Mouse (Mus musculus) CH12.LX (cell line): Measurements from ENCODE around the gene Arhgef25. TPM values are rescaled to one million over a fixed set of nuclear protein-coding genes. Genes with fewer than 3 reads are reported as not detected.
"Not testable (repeated sequence)": the region's sequence is repeated elsewhere in the genome, so short reads cannot be mapped to it uniquely, and the experiment has no call there.

ENCODE experiments used
- DNase-seq: peaks from one replicate; pipeline ENCODE4 v3.0.0-alpha.2; 2013; ENCODE audit errors: extremely low read depth
- H3K27ac ChIP-seq: 2 replicates; pipeline ENCODE4 v1.5.1; 2012; ENCODE audit warnings: low read depth, mild to moderate bottlenecking, control low read depth, moderate library complexity; ENCODE audit not compliant: insufficient read depth
- H3K27me3 ChIP-seq: replicated peaks from 2 replicates; pipeline ENCODE3; 2012; ENCODE audit warnings: inconsistent platforms
- H3K36me3 ChIP-seq, 2 experiments: replicated peaks in 1 of 2; 2 replicates each; pipeline versions ENCODE3 to v1.6.1; 2012; ENCODE audit warnings: inconsistent platforms in 1 of 2, low read length in 1 of 2, mild to moderate bottlenecking in 1 of 2, mixed read lengths in 1 of 2, moderate library complexity in 1 of 2; ENCODE audit not compliant: control insufficient read depth in 1 of 2, insufficient read depth in 1 of 2
- H3K4me1 ChIP-seq, 2 experiments: 2 replicates each; pipeline ENCODE4 v1.6.1; 2012; ENCODE audit warnings: inconsistent platforms in 1 of 2, moderate library complexity in 1 of 2; ENCODE audit not compliant: insufficient read depth in 2 of 2, control insufficient read depth in 1 of 2
- H3K4me2 ChIP-seq: 2 replicates; pipeline ENCODE4 v1.6.1; 2012; ENCODE audit warnings: low read depth, mild to moderate bottlenecking, control low read depth; ENCODE audit not compliant: poor library complexity, insufficient read depth, severe bottlenecking
- H3K4me3 ChIP-seq, 3 experiments: fragments of 150-350 bp in 1 of 3; sonication (generic) in 1 of 3; replicated peaks in 1 of 3; 2 replicates each; pipeline versions ENCODE3 to v1.5.1; 2011 to 2012; ENCODE audit warnings: low read depth in 2 of 3, low read length in 2 of 3, mild to moderate bottlenecking in 2 of 3, moderate library complexity in 2 of 3, control low read depth in 1 of 3, improper control_type of control experiment in 1 of 3, inconsistent platforms in 1 of 3, mixed read lengths in 1 of 3; ENCODE audit not compliant: poor library complexity in 1 of 3
- H3K79me2 ChIP-seq: replicated peaks from 2 replicates; pipeline ENCODE4 v1.6.1; 2012; ENCODE audit warnings: mild to moderate bottlenecking, moderate library complexity; ENCODE audit not compliant: control insufficient read depth, poor library complexity, insufficient read depth, severe bottlenecking; ENCODE audit errors: extremely low read depth
- H3K9ac ChIP-seq: 2 replicates; pipeline ENCODE4 v1.6.1; 2012; ENCODE audit warnings: low read depth, mild to moderate bottlenecking, control low read depth, moderate library complexity; ENCODE audit not compliant: insufficient read depth
- H3K9me3 ChIP-seq: replicated peaks from 2 replicates; pipeline ENCODE3; 2012; ENCODE audit warnings: low read length, inconsistent platforms, mixed read lengths
- CTCF ChIP-seq, 2 experiments: IDR thresholded peaks in 1 of 2; conservative IDR thresholded peaks in 1 of 2; 2 replicates each; pipeline ENCODE4 v1.5.1; 2011 to 2012; ENCODE audit warnings: low read depth in 2 of 2, low read length in 2 of 2, improper control_type of control experiment in 1 of 2, inconsistent platforms in 1 of 2, mild to moderate bottlenecking in 1 of 2, moderate library complexity in 1 of 2
- RAD21 ChIP-seq: IDR thresholded peaks from 2 replicates; pipeline ENCODE4 v1.6.1; 2011; ENCODE audit warnings: low read depth, mild to moderate bottlenecking, low read length, improper control_type of control experiment, moderate library complexity
- dilution Hi-C: fragments of 300-500 bp; cut with MboI; formaldehyde crosslinking; loops from 2 replicates; pipeline ENCODE4 v1.14.3; 2020; ENCODE audit warnings: low sequenced_read_pairs; ENCODE audit not compliant: extremely low pct_unique_long_range_greater_than_20kb, extremely low pct_ligation_motif_present
- in situ Hi-C: fragments of 300-500 bp; cut with MboI; formaldehyde crosslinking; loops from 3 replicates; pipeline ENCODE4 v1.14.3; 2019; ENCODE audit warnings: low sequenced_read_pairs, low pct_ligation_motif_present, low pct_unique_long_range_greater_than_20kb, mixed read lengths
- polyA plus RNA-seq: library from polyadenylated mRNA; unstranded; fragments of >175 nt; gene quantifications from 2 replicates; pipeline ENCODE4 v1.2.1, GENCODE M21; 2012; ENCODE audit warnings: low read depth; ENCODE audit not compliant: insufficient read length
- total RNA-seq, 2 experiments: library from RNA; depleted of rRNA; stranded (reverse); fragments of 300-350 nt in 1 of 2; fragments of >200 nt in 1 of 2; gene quantifications; 2 replicates each; pipeline ENCODE4 v1.2.3; 2012 to 2014

Arhgef25 gene
- total and polyA plus RNA-seq, 3 experiments = 3.3 to 8.7 (median 8.3) TPM

- H3K4me2 ChIP-seq, H3K27ac ChIP-seq, H3K79me2 ChIP-seq, H3K4me3 ChIP-seq, H3K9ac ChIP-seq, H3K27me3 ChIP-seq, dilution Hi-C loops, in situ Hi-C loops, DNase-seq, H3K9me3 ChIP-seq, H3K36me3 ChIP-seq: not testable (repeated sequence)
- TF ChIP-seq RAD21 = peak; percentile 22
- TF ChIP-seq CTCF (conservative IDR thresholded peaks at IDR 0.05 in 1 of 2, IDR thresholded peaks at IDR 0.05 in 1 of 2; ENCODE audit: low read depth in 2 of 2, low read length in 2 of 2) = peak in 1 of 2 experiments; percentile 37; a peak in 2 of 4 replicates
- H3K4me1 ChIP-seq = peaks cover 7 to 33% of the 10 kb centered on the region in 2 experiments; a peak in 3 of 4 replicates
Measured at GRCm38 (mm10) chr10:127134394-127135035, 55.4 kb downstream of the Arhgef25 start.

Other genes starting within 250 kb of the Arhgef25 start
Only the 20 nearest of the 24 such genes appear.
- gene Tsfm, start 159.2 kb downstream of the Arhgef25 start, total RNA-seq (2012; rRNA removed) = 72.0 and 78.0 TPM in 2 replicates
- gene Tsfm, start 159.2 kb downstream of the Arhgef25 start, total RNA-seq (2014; rRNA removed) = 88.9 and 93.9 TPM in 2 replicates
- gene Tsfm, start 159.2 kb downstream of the Arhgef25 start, polyA plus RNA-seq = 53.0 and 53.2 TPM in 2 replicates
- gene Mettl1, start 148.7 kb downstream of the Arhgef25 start, total RNA-seq (2012; rRNA removed) = 28.4 and 32.7 TPM in 2 replicates
- gene Mettl1, start 148.7 kb downstream of the Arhgef25 start, total RNA-seq (2014; rRNA removed) = 19.6 and 21.6 TPM in 2 replicates
- gene Mettl1, start 148.7 kb downstream of the Arhgef25 start, polyA plus RNA-seq = 44.0 and 49.4 TPM in 2 replicates
- gene Eef1akmt3, start 148.6 kb downstream of the Arhgef25 start, total RNA-seq (2012; rRNA removed) = 0.76 and 0.98 TPM in 2 replicates
- gene Eef1akmt3, start 148.6 kb downstream of the Arhgef25 start, total RNA-seq (2014; rRNA removed) = 0.62 and 0.78 TPM in 2 replicates
- 1.1 and 1.2 TPM in 2 replicates for gene Eef1akmt3, start 148.6 kb downstream of the Arhgef25 start, polyA plus RNA-seq
- gene Cyp27b1, start 141.8 kb downstream of the Arhgef25 start, total RNA-seq (2012; rRNA removed) = 0.34 and 0.42 TPM in 2 replicates
- gene Cyp27b1, start 141.8 kb downstream of the Arhgef25 start, total RNA-seq (2014; rRNA removed) = 0.32 TPM in 2 replicates
- 0.89 and 1.4 TPM in 2 replicates for gene Cyp27b1, start 141.8 kb downstream of the Arhgef25 start, polyA plus RNA-seq
- gene March9, start 129.9 kb downstream of the Arhgef25 start, total RNA-seq (2012; rRNA removed) = 3.4 and 3.6 TPM in 2 replicates
- gene March9, start 129.9 kb downstream of the Arhgef25 start, total RNA-seq (2014; rRNA removed) = 0.58 and 0.68 TPM in 2 replicates
- 0.97 and 1.0 TPM in 2 replicates for gene March9, start 129.9 kb downstream of the Arhgef25 start, polyA plus RNA-seq
- 257 and 304 TPM in 2 replicates for gene Cdk4, start 126.5 kb downstream of the Arhgef25 start, total RNA-seq (2012; rRNA removed)
- 799 and 864 TPM in 2 replicates for gene Cdk4, start 126.5 kb downstream of the Arhgef25 start, total RNA-seq (2014; rRNA removed)
- gene Cdk4, start 126.5 kb downstream of the Arhgef25 start, polyA plus RNA-seq = 839 and 921 TPM in 2 replicates
- 81.5 and 85.9 TPM in 2 replicates for gene Tspan31, start 119.8 kb downstream of the Arhgef25 start, total RNA-seq (2012; rRNA removed)
- 110 and 148 TPM in 2 replicates for gene Tspan31, start 119.8 kb downstream of the Arhgef25 start, total RNA-seq (2014; rRNA removed)
- gene Tspan31, start 119.8 kb downstream of the Arhgef25 start, polyA plus RNA-seq = 72.8 and 79.9 TPM in 2 replicates
- gene Agap2, start 114.8 kb downstream of the Arhgef25 start, total RNA-seq (2012; rRNA removed) = 43.5 and 46.0 TPM in 2 replicates
- 24.8 and 27.8 TPM in 2 replicates for gene Agap2, start 114.8 kb downstream of the Arhgef25 start, total RNA-seq (2014; rRNA removed)
- gene Agap2, start 114.8 kb downstream of the Arhgef25 start, polyA plus RNA-seq = 26.1 and 27.8 TPM in 2 replicates
- 81.1 and 82.7 TPM in 2 replicates for gene Os9, start 69.0 kb downstream of the Arhgef25 start, total RNA-seq (2012; rRNA removed)
- 41.0 and 42.8 TPM in 2 replicates for gene Os9, start 69.0 kb downstream of the Arhgef25 start, total RNA-seq (2014; rRNA removed)
- 61.9 and 78.2 TPM in 2 replicates for gene Os9, start 69.0 kb downstream of the Arhgef25 start, polyA plus RNA-seq
- gene B4galnt1, start 24.9 kb downstream of the Arhgef25 start, total RNA-seq (2012; rRNA removed) = 15.5 and 17.5 TPM in 2 replicates
- gene B4galnt1, start 24.9 kb downstream of the Arhgef25 start, total RNA-seq (2014; rRNA removed) = 0.74 and 0.98 TPM in 2 replicates
- gene B4galnt1, start 24.9 kb downstream of the Arhgef25 start, polyA plus RNA-seq = 1.9 and 2.3 TPM in 2 replicates
- gene Slc26a10, start 9.4 kb downstream of the Arhgef25 start, total RNA-seq (2012; rRNA removed) = 1.2 and 1.7 TPM in 2 replicates
- 0.05 TPM in 2 replicates for gene Slc26a10, start 9.4 kb downstream of the Arhgef25 start, total RNA-seq (2014; rRNA removed)
- gene Slc26a10, start 9.4 kb downstream of the Arhgef25 start, polyA plus RNA-seq = 0.16 and 0.44 TPM in 2 replicates
- 26.9 and 27.6 TPM in 2 replicates for gene Dtx3, start 5.6 kb upstream of the Arhgef25 start, total RNA-seq (2012; rRNA removed)
- gene Dtx3, start 5.6 kb upstream of the Arhgef25 start, total RNA-seq (2014; rRNA removed) = 18.9 and 19.2 TPM in 2 replicates
- 51.2 and 54.4 TPM in 2 replicates for gene Dtx3, start 5.6 kb upstream of the Arhgef25 start, polyA plus RNA-seq
- gene Pip4k2c, start 21.5 kb upstream of the Arhgef25 start, total RNA-seq (2012; rRNA removed) = 22.7 TPM in 2 replicates
- 12.5 and 13.3 TPM in 2 replicates for gene Pip4k2c, start 21.5 kb upstream of the Arhgef25 start, total RNA-seq (2014; rRNA removed)
- 23.3 and 24.7 TPM in 2 replicates for gene Pip4k2c, start 21.5 kb upstream of the Arhgef25 start, polyA plus RNA-seq
- gene Kif5a, start 73.3 kb upstream of the Arhgef25 start, total RNA-seq (2012; rRNA removed) = 1.3 and 2.1 TPM in 2 replicates
- not detected in 2 replicates for gene Kif5a, start 73.3 kb upstream of the Arhgef25 start, total RNA-seq (2014; rRNA removed)
- gene Kif5a, start 73.3 kb upstream of the Arhgef25 start, polyA plus RNA-seq = 0.14 and 0.46 TPM in 2 replicates
- 88.5 and 91.9 TPM in 2 replicates for gene Dctn2, start 76.3 kb upstream of the Arhgef25 start, total RNA-seq (2012; rRNA removed)
- gene Dctn2, start 76.3 kb upstream of the Arhgef25 start, total RNA-seq (2014; rRNA removed) = 66.3 and 67.3 TPM in 2 replicates
- 79.1 and 94.1 TPM in 2 replicates for gene Dctn2, start 76.3 kb upstream of the Arhgef25 start, polyA plus RNA-seq
- gene Mbd6, start 98.9 kb upstream of the Arhgef25 start, total RNA-seq (2012; rRNA removed) = 2.7 and 3.3 TPM in 2 replicates
- 0.51 and 0.74 TPM in 2 replicates for gene Mbd6, start 98.9 kb upstream of the Arhgef25 start, total RNA-seq (2014; rRNA removed)
- gene Mbd6, start 98.9 kb upstream of the Arhgef25 start, polyA plus RNA-seq = 16.5 and 17.7 TPM in 2 replicates
- 224 and 234 TPM in 2 replicates for gene Mars, start 121.7 kb upstream of the Arhgef25 start, total RNA-seq (2012; rRNA removed)
- gene Mars, start 121.7 kb upstream of the Arhgef25 start, total RNA-seq (2014; rRNA removed) = 110 and 143 TPM in 2 replicates
- 161 and 177 TPM in 2 replicates for gene Mars, start 121.7 kb upstream of the Arhgef25 start, polyA plus RNA-seq
- 32.5 and 33.7 TPM in 2 replicates for gene Arhgap9, start 131.9 kb upstream of the Arhgef25 start, total RNA-seq (2012; rRNA removed)
- 32.4 and 34.0 TPM in 2 replicates for gene Arhgap9, start 131.9 kb upstream of the Arhgef25 start, total RNA-seq (2014; rRNA removed)
- gene Arhgap9, start 131.9 kb upstream of the Arhgef25 start, polyA plus RNA-seq = 42.4 and 44.7 TPM in 2 replicates
- gene Gli1, start 151.9 kb upstream of the Arhgef25 start, total RNA-seq (2012; rRNA removed) = 0.13 and 0.42 TPM in 2 replicates
- gene Gli1, start 151.9 kb upstream of the Arhgef25 start, total RNA-seq (2014; rRNA removed) = not detected in 2 replicates
- gene Gli1, start 151.9 kb upstream of the Arhgef25 start, polyA plus RNA-seq = 0.10 and 0.14 TPM in 2 replicates
- 1.3 and 2.6 TPM in 2 replicates for gene Inhbe, start 164.3 kb upstream of the Arhgef25 start, total RNA-seq (2012; rRNA removed)
- 0.85 and 0.89 TPM in 2 replicates for gene Inhbe, start 164.3 kb upstream of the Arhgef25 start, total RNA-seq (2014; rRNA removed)
- 0.65 and 0.83 TPM in 2 replicates for gene Inhbe, start 164.3 kb upstream of the Arhgef25 start, polyA plus RNA-seq